Mouse (Mus musculus) kidney, postnatal 14 days (tissue): Measurements from ENCODE around the gene Mgat5b.

Source experiments
- DNase-seq: peaks from one replicate; pipeline ENCODE4 v3.0.0; 2022; ENCODE audit warnings: mixed read lengths

The Mgat5b gene

DNA sequence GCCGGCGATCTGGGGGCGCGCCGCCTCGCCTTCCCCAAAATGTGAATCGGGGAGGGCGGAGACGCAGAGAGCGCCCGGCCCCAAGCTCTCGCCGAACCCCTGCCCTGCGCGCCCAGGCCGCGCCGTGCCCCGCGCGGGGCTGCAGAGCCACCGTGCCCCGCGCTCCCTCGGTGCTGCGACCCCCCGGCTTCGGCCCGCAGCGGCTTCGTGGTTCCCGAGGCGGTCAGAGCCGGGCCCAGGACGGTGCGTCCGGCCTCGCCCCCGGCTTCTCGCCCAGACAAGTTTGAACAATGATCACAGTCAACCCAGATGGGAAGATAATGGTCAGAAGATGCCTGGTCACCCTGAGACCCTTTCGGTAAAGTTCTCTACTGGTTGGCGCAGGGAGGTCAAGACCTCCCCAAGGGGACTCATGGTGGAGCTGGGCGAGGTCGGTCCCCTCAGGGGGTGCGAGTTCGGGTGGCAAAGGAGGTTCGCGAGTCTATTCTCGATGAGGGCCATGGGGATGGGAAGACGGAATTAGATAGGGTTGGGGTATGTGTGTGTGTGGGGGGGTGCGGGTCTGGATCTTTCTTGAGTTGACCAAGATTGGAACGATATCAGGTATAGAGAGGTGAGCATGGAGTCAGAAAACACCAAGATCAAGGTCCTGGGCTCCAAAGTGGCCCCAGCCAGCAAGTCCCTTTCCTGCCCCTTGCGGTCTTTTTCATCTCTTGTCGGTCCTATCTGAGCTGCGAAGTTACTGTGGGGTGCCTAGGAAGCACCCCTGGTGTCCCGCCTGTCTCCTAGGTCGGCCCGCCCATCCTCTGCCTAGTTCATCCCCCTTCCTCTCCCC, 740 bp downstream of the Mgat5b start:
- DNase-seq = no peak

GRCm38 (mm10) chr11:116920746-116921145, 2.1 kb downstream of the Mgat5b start:
- DNase-seq = peak; percentile 31

DNA sequence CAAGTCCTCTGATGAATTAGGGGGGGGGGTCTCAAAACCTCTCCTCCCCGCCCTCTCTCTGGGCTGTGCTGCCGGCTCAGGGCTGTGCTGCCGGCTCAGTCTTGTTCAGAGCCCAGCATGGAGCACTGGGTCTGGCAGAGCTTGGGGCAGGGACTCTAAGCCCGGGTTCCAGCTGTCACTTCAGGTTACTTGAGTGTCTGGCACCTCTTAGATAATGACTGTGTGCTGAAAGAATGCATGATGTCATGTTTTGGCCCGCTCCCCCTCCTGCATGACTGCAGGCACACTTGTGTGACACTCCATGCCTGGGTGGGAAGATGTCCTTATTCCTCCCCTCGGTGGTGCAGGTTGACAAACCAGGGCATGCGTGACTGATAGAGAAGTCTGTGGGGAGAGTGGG, 3.4 kb downstream of the Mgat5b start:
- no peak for DNase-seq

DNA sequence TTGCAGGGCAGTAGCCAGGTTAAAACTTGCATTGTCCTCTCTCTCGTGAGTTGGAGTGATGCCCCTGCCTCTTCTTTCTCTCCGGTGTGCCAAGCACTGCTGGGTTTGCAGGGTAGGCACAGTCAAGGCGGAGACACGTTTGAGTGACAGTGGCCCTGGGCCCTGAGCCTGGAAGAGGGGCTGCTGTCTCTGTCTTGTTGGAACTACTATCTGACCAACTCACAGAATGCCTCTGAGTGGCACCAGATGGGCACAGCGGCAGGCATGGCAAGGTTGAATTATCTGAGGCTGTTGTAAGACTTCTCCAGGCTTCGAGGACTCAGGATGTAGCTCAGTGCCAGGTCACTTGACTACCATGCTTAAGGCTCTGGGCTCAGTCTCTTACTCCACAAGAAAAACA, 9.4 kb downstream of the Mgat5b start:
- DNase-seq = no peak

GRCm38 (mm10) chr11:116934862-116935261, 16.2 kb downstream of the Mgat5b start:
- DNase-seq = no peak

DNA sequence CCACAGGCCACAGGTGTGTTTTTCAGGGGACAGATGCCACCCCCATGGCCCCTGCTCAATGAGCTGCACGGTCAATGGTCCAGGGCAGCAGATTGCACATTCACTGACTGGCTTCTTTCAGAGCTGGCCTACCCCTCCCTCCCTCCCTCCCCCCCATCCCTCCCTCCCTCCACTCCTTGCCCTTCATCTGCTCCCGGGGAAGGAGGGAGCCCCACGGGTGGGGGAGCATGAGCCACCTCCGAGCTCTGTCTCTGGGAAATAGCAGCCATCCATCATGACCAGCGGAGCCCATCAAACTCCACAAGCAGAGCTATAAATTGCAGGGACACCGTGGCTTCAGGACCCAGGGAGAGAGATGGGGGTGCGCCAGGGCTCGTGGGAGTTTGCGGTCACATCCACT, 16.7 kb downstream of the Mgat5b start:
- DNase-seq = no peak

DNA sequence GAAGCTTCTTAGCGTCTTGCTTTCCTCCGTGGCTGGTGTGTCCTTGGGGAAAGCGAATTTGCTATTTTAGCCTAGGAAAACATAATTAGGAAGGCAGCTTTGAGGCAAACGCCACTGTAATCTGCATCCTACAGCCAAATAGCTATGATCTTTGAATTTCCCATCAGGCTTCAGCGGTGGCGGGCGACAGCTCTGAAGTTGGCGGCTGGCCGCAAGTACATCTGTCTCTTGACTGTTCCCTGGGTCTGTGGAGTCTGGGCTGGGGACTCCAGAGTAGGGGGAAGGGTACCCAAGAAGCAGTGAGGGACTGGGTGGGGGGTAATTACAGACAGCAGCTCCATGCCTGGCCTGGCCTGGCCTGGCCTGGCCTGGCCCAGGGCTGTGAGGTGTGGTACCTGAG, 17.3 kb downstream of the Mgat5b start:
- DNase-seq = no peak

- no peak for DNase-seq
Measured at GRCm38 (mm10) chr11:116937141-116937540, 18.5 kb downstream of the Mgat5b start.

GRCm38 (mm10) chr11:116940088-116940855, 21.6 kb downstream of the Mgat5b start:
- DNase-seq = no peak

DNA sequence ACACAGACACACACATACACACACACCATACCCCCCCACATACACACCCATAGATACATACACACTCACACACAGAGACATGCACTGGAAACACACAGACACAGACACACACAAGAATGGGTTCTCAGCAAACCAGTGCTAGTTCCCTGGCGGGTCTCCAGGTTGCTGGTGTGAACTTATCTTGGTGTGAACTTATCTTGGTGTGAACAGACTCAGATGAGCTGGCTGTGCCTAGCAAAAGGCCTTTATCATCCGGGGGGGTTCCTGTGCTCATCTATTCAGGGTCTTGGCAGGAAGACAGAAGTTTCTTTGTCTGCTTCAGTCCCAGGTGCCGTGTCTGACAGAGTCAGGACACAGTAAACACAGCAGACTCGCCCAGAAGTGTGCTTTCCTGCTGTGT, 25.7 kb downstream of the Mgat5b start:
- DNase-seq = no peak

- no peak for DNase-seq
Measured at GRCm38 (mm10) chr11:116949832-116950231, 31.2 kb downstream of the Mgat5b start.

GRCm38 (mm10) chr11:116951429-116951828, 32.8 kb downstream of the Mgat5b start:
- DNase-seq = no peak

DNA sequence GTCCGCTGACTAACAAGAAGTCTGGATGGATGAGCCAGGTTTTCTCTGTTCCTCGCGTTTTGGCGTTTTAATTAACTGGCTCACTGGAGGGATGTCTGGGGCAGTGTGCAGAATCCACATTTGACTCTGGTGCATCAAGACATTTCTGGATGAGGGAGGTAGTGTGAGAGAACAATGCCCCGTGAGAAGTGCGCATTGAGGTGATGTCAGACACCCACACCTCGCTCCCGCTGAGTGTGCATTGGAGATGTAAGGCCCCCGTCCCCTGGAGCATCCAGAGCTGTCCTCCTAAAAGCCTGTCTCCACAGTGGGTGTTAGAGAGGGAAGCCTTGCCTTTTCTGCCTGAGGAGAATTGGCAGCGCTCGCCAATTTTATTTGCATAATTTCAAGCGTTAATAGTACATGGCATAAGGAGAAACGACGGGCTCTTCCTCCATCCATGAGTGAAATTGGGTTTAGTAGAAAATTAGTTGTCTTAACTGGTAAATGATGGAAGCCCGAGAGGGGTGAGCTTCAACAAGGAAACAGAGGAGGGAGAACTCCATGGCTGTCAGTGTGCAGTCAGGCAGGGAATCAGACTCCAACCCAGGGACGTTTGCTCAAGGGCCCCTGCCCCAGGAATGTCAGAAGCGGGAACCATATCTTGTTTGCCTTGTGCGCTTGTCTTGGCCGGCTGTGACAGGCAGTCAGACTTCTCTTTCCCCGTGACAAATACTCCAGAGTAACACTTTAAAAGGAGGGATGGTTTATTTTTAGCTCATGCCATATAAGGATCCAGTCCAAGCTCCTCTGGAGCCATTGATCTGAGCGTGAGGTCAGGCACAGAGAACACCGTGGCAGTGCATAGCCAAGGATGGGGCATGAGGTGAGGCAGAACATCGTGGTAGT, 35.8 kb downstream of the Mgat5b start:
- no peak for DNase-seq

DNA sequence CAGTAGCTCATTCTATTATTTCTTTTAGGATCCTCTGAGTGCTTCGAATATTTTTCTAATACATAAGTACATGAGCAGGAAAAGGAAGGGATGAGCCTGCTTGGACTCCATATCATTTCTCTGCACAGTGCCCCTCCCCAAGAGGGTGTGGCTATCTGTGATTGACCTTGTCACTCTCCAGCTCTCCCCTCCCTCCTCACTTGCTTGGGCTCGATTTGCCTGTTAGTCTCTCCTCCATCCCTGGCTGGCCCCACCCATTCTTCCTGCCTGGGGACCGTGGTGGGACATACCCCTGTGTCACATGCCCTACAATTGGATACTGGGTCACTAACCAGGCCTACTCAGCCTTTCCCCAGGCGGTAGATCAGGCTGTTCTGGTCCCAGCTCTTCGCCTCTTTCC, 39.9 kb downstream of the Mgat5b start:
- no peak for DNase-seq

DNA sequence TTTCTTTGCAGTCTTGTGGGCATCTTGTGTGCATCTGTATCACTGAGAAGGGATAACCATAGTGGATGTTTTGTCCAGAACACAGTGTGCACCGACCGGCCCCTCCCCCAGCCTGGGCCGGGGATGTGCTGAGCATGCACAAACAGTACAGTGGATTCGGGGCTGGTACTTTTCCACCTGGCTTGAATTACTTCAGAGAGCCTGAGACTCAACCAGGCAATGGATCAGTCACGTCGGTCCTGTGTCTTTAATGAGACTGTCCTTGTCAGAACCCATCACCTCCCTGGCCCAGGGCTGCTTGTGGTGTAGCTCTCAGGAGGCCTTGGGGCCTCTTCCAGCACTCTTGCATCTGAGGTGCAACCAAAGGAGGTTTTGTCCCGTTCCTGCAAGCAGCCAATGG, 46.4 kb downstream of the Mgat5b start:
- no peak for DNase-seq

DNA sequence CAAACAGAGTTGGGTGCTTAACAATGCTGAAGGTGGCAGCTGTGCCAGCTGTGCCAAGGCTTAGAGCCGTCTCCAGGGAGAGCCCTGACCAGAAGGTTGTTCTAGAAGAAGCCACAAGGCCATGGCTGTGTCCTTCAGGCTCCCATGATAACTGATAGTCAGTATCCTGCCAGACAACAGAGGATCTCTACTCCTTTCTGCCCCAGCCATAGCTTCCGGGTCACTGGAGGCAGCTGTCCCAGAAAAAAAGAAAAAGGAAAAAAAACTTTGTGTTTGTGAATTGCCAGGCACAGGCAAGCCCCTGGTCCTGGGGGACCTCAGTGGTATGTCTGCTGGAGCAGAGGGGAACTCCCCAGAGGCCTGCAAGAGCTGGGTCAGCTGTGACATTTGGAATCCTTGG, 47.3 kb downstream of the Mgat5b start:
- DNase-seq = peak; percentile 10

- no peak for DNase-seq
Measured at GRCm38 (mm10) chr11:116968586-116968985, 49.9 kb downstream of the Mgat5b start.

GRCm38 (mm10) chr11:116969498-116969897, 50.8 kb downstream of the Mgat5b start:
- DNase-seq = no peak

GRCm38 (mm10) chr11:116970847-116971246, 52.2 kb downstream of the Mgat5b start:
- DNase-seq = no peak

GRCm38 (mm10) chr11:116972828-116973227, 54.2 kb downstream of the Mgat5b start:
- no peak for DNase-seq

DNA sequence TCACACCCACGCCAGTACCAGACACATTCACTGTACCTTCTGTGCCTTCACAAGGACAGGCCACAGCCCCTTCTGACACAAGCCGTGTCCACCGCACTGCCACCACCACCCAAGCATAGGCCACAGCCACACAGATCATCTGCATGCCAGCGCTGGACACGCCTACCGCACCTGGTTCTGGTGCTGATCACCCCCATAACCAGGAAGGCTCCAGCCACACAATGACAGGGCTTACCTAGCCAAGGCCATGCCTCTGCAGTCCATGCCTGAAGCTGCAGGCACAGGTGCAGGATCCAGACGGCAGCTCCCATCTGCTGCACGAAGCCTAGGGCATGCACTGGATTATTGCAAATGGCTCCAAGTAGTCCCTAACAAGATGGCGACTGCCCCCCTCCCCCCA, 54.8 kb downstream of the Mgat5b start:
- no peak for DNase-seq

DNA sequence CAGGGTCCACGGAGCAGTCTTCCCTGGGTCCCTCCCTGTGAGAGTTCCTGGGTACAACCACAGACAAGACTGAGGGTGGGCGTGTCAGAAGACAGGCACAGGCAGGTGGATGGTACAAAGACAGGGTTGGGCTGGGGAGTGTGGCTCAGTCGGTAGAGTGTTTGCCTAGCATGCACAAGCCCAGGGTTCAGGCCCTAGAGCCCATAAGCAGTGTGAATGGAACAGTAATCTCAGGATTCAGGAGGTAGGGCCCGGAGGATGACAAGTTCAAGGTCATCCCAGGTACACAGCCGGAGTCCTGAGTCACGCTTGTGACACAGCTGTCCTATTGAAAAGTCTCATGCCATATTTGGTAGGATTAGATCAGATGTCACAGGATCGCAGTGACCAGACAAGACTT, 55.7 kb downstream of the Mgat5b start:
- no peak for DNase-seq

- DNase-seq = peak; percentile 62
Measured at GRCm38 (mm10) chr11:116980313-116980712, 61.6 kb downstream of the Mgat5b start.
